Mouse (Mus musculus) heart, adult 8-10 months (tissue): ENCODE data around the gene Tmem184b. TPM values are rescaled to one million over a fixed set of nuclear protein-coding genes. Genes with fewer than 3 reads are reported as not detected.

Source experiments
- DNase-seq: peaks from one replicate; pipeline ENCODE4 v3.0.0; 2022; ENCODE audit warnings: low spot score
- total RNA-seq, 4 experiments: library from RNA; stranded (reverse); gene quantifications; 2 replicates each; pipeline ENCODE4 v1.2.4; 2022

Tmem184b gene
- total RNA-seq, 4 experiments from 2014 or later, result 34.6 to 46.1 (median 39.0) TPM

- no peak for DNase-seq
Observed at GRCm38 (mm10) chr15:79342641-79343337, 60.6 kb downstream of the Tmem184b start.

DNA sequence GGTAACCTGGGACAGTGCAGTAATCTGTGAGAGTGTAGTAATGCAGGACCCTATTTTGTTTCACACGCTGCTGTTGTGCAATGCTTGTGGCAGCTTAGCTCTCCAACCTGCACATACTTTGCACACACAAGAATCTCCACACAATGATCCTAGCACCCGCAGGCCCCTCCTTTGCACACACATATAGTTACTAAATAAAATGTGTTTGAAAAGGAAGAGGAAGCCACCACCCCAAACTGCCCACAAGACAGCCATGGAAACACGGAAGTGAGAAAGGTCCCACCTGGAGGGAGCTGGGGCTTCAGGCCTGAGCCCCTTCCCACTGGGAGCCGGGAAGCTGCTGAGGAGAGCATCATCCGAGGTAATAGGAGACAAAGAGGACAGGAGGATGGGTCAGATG, 64.4 kb downstream of the Tmem184b start:
- DNase-seq, result no peak

GRCm38 (mm10) chr15:79335061-79335655, 68.2 kb downstream of the Tmem184b start:
- no peak for DNase-seq

- no peak for DNase-seq
Observed at GRCm38 (mm10) chr15:79333409-79333808, 70.0 kb downstream of the Tmem184b start.

- no peak for DNase-seq
Observed at GRCm38 (mm10) chr15:79330521-79330920, 72.8 kb downstream of the Tmem184b start.

DNA sequence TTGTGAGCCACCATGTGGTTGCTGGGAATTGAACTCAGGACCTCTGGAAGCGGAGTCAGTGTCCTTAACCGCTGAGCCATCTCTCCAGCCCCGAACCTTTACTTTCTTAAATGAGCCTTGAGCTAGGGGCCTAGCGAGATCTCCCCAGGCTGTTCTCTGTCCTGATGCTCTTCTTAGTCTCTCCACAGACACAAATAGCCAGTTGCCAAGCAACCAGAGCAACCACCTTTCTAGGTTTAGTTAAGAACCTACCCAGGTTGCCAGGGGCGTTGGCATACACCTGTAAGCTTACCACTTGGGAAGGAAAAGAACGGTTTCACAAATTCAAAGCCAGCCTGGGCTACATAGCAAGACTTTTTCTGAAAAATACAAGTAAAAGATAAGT, 73.4 kb downstream of the Tmem184b start:
- no peak for DNase-seq

GRCm38 (mm10) chr15:79329346-79329978, 73.9 kb downstream of the Tmem184b start:
- DNase-seq, result no peak

- no peak for DNase-seq
Observed at GRCm38 (mm10) chr15:79328939-79329275, 74.5 kb downstream of the Tmem184b start.

DNA sequence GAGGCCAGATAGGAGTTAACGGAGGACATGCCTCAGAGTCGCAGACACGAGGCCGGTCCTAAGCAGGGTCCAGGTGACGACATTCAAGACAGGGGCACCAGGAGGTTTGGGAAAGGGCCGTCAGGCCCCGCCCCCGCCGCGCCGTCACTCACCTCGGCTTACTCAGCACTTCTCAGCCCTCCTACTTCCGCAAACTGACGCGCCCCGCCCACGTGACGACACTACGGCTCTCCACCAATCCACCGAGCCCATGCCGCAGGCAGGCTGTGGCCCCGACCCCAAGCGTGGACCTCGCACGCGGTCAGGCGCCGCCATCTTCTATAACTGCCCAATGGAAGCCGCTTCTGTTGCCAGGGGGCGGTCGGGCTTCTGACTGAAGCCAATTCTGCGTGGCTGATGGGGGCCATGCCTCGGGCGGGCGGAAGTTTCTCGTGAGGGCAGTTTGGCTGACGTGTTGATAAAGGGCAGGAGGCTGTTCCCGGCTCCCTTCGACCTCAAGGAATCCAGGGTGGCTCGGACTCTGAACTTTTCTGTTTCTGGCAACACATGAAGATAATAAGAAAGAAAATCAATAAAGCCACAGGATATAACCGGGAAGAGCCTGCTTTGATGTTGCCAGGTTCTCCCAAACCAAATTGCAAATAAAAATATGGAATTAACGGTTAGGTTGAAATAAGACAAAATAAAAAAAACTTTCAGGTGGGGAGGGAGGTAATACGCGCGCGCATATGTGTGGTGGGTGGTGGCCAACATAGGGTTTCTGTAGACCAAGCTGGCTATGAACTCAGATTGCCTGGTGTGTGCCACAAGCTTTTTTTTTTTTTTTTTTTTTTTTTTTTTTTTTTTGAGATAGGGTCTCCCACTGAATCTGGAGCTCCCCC, 75.1 kb downstream of the Tmem184b start, which contains the start of gene Pla2g6:
Gene Pla2g6, minus strand, starts transcription at position 333 of the 881 bp plus-strand sequence.
- DNase-seq, result peak; percentile 99

DNA sequence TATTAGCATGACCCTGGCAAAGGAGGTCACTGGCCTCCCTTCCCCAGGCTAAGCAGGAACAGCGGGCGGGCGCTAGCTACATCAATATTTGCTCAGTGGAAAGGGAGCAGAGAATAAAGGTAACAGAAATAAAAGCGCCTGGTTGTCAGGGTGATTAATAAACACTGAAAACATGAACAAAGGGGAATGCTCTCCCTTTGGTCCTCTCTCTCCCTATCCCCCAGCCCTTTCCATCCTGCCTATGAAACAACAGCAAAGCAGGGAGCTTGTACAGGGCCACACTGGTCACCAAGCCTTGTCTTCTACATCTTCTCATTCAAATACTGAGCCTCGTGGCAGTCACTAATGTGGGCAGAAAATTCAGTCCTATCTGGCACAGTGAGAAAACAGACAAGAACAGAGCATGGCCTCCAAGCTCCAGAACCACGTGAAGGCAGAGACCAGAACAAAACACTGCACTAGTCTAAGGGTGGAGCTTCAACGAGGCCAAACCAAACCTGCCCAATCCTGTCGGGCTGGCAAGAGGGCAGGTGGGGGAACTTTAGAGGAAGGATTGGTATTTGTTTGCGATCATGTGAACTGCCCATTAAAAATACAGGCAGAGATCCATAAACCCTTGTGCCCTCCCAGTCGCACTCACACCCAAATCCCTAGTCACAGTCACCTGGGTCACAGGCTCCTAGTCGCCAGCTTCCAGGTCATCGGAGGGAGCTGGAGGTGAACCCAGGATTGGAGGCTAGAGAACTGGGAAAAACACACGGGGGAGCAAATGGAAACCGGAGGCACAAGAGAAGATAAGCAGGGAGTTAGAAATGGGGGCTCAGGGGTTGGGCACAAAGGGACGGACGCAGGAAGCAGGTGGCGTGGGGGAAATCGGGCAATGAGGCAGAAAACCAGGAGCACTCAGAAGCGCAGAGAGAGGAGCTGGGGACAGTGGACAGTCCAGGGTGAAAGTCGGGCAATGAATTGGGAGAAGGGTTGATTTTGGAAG, 76.1 kb downstream of the Tmem184b start:
- DNase-seq, result no peak

GRCm38 (mm10) chr15:79326264-79326663, 77.1 kb downstream of the Tmem184b start:
- no peak for DNase-seq

DNA sequence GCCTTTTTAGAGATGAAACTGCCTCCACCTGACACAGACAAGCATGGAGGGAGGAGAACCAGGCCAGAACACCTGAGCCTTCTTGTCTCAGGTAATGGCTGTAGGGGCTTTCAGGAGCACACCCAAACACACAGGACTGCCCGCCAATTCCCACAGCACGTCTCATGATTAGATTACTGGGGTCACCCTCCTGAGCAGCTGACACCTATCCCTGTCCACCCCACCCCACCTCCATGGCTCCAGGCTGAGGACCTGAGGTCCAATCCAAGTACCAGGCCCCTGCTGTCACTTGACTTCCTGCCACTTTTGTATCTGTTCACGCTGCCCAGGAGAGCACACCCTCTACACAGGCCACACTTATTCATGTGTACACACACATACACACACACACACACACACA, 77.6 kb downstream of the Tmem184b start:
- DNase-seq, result no peak

- DNase-seq, result no peak
Observed at GRCm38 (mm10) chr15:79324373-79324772, 79.0 kb downstream of the Tmem184b start.

GRCm38 (mm10) chr15:79323791-79324155, 79.6 kb downstream of the Tmem184b start:
- no peak for DNase-seq

DNA sequence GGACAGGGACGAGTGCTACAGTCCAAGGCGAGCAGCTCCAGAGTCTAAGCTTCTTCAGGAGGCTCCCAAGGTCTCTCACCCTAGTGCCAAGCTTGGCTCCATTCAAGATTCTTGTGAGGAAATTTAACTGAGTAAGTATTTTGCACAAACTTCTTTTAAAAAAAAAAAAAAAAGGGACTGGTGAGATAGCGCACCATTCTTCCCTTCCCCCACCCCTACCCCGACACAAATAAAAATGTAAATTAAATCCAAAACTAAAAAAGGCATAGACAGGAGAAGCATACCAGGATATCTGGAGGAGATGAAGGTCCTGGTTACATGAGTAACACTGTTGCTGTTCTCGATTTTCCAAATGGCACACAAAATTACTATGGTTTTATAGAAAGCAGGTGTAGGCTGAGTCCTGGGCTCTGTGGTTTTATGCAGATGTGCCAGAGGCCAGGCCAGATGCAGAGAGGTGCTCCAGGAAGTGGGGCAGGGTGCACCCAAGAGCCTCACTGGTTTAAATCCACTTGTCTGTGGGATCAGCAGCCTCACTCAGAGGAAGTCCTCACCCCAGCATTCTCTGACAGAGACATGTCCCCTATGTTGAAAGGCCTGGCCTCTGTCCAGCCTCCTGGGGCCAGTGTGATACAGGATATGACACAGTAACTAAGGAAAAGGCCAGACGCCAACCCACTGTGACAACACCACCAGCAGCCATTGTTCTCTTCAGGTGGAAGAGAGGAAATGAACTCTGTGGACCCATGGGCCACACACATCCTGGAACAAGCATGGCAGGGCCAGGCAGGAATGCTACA, 80.2 kb downstream of the Tmem184b start:
- peak; percentile 90 for DNase-seq

DNA sequence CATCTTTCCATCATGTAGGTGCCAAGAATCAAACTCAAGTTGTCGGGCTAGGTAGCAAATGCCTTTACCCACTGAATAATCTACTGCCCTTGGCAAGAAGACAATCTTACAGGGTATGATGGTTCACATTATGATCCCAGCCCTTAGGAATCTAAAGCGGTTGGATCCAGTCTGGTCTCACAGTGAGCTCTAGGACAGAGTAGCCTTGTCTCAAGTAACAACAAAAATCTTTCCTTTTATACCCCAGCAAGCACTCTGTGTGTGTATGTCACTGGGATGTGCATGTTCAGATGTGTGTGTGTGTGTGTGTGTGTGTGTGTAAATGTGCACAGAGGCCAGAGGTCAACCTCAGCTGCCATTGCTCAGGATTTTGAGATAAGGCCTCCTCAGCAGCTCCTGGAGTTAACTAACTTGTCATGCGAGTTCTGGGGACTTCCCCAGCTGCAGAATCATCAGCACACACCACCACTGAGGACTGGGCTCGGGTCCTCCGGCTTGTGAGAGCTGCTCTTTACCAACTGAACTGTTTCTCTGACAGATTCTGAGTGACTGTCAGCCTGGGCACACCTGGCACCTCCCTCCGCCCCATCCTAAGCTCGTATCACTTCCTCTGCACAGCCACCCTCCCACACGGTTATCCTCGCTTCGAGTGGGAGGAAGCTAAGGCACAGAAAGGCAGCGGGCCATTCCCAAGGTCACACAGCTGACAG, 80.9 kb downstream of the Tmem184b start:
- DNase-seq, result no peak

DNA sequence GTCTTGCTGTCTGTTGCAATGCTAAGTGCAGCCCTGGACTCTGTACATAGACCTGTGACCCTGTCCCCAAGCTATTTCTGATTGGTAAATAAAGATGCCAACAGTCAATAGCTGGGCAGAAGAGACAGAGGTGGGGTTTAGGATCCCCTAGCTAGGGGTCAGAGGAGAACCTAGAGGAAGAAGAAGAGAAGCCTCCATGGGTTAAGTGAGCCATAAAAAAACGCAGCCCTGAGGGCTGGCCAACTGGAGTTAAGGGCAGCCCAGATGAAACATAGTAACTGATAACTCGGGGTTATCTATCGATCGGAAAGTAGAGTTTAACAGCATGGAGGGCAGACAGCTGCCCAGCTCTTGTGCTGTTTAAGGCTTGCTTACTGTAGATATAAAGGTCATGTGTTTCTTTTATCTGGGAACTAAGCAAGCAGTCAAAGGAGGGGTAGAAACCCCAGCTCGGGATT, 81.6 kb downstream of the Tmem184b start:
- no peak for DNase-seq

GRCm38 (mm10) chr15:79313848-79314369, 89.5 kb downstream of the Tmem184b start:
- no peak for DNase-seq
